Mouse (Mus musculus) liver, adult 2 months (tissue): ENCODE measurements around the gene Fam185a.

Experiments used
- CTCF ChIP-seq: fragments of 200-500 bp; IDR thresholded peaks from 2 replicates; pipeline ENCODE4 v1.5.1; 2011; ENCODE audit warnings: low read depth, low read length, control low read depth
- POLR2A ChIP-seq: fragments of 200-500 bp; IDR thresholded peaks from 2 replicates; pipeline ENCODE4 v1.6.1; 2011; ENCODE audit warnings: low read length, control low read depth; ENCODE audit not compliant: insufficient read depth; ENCODE audit errors: extremely low read depth

GRCm38 (mm10) chr5:21414116-21414820 lies 10.5 kb upstream of the Fam185a start:
- TF ChIP-seq CTCF (no peak), POLR2A (no peak)
